Mouse (Mus musculus) B cell, adult 2 months (primary cell): ENCODE measurements around the gene Cmtm2b.
A peak's percentile ranks its signal among the peaks of the same experiment; 100 is the strongest.
"Not testable (repeated sequence)": the region's sequence is repeated elsewhere in the genome, so short reads cannot be mapped to it uniquely, and the experiment has no call there.

ENCODE experiments used
- DNase-seq, 2 experiments: peaks; one replicate each; pipeline ENCODE4 v3.0.0; 2022

Cmtm2b gene

DNA sequence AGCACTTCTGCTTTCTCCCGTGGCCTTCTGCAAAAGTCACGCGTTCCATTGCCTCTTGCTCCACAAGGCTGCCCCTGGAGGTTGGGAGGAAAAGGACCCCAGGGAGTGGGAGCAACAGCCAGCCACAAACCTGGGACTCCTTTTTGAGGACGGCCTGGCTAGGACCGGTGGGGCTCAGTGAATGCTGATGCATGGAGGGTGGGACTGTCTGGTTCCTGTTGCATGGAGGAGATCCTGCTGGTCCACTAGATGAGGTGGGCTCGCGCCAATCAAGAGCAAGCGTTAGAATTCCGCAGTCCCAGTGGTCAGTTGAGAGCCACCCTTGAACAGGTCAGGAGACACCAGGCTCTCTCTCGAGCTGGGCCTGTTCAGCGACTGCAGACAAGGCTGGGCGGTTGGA, at the start of gene Cmtm2b:
Cmtm2b (plus strand) TSS at position 301 of the 400 bp plus-strand sequence.
- DNase-seq = not testable (repeated sequence)

- DNase-seq = not testable (repeated sequence)
Observed at GRCm38 (mm10) chr8:104293081-104293480, 28.9 kb upstream of the Cmtm2b start, which contains the start of gene Cmtm2a. Gene Cmtm2a (minus strand): TSS chr8:104293181.

DNA sequence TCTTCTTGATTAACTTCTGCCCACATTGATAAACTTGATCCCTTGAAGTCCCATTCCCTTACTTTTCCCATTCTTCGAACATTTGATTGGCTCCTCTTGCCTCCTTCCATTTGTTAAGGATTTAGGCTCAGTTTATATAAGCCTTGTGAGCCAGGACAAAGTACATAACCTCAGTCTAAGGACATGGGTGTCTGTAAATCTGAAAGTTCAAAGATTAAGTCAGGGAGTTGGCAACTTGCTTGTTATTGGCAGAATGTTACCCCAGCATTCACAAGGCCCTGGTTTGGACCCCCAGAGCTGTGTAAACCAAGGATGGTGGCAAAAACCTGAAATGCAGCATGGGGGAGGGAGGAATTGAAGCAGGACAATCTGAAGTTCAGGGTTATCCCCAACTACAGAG, 27.6 kb upstream of the Cmtm2b start:
- DNase-seq = no peak

- not testable (repeated sequence) for DNase-seq
Observed at GRCm38 (mm10) chr8:104301577-104301976, 20.5 kb upstream of the Cmtm2b start.

GRCm38 (mm10) chr8:104302536-104302935, 19.5 kb upstream of the Cmtm2b start:
- not testable (repeated sequence) for DNase-seq

DNA sequence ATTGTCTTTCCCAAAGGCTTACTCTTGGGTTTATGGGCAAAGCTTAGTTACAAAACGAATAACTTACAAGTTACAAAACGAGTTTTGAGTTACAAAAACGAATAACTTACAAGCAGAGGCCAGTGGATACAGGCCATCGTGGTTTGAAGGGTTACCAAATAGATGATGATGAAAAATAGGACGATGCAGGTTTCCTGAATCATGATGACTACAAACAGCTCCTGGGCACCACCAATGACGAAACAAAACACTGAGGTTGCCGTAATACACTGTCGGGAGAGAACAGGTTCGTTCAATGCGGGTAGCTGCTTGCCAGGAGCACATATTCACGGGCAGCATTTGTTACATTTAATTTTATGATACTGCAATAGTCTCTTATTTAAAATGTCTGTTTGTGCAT, 17.1 kb upstream of the Cmtm2b start:
- no peak for DNase-seq

DNA sequence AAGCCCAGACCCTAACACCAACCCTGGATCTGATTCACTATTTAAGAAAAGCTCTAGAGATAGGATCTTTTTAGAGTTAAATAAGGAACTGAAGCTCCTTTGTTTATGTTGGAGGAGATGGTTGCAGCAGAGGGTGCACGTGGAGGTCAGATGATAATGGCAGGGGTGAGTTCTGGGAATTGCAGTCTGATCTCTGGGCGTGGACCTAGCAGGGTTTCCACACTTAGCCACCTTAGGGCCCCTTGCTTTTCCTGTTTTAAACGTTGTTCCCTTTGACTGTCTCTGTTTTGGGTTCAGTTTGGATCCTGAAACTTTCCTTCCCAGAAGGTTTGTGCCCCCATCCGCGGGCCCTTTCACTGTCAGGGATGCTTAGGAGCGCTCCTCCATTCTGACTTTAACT, 13.7 kb upstream of the Cmtm2b start:
- not testable (repeated sequence) for DNase-seq

DNA sequence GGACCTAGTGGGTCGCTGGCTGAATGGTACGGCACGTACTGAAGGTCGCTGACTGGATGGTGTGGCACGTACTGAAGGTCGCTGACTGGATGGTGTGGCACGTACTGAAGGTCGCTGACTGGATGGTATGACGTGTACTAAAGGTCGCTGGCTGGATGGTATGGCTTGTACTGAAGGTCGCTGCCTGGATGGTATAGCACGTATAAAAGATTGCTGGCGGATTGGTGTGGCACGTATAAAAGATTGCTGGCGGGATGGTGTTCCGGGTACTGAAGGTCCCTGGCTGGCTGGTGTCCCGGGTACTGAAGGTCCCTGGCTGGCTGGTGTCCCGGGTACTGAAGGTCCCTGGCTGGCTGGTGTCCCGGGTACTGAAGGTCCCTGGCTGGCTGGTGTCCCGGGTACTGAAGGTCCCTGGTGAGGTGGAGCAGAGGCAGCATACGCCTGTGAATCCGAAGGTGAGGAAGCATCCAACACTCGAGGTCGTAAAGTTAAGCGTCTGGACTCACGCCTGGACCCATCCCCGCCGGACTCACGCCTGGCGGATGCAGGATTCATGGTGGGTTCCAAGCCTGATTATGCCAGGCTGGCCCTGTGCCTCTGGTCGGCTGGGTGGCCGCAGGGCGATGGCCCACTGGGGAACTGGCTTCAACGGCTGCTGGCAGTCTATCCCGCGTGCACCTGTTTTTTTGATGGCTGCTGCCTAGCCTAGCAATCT, 12.4 kb upstream of the Cmtm2b start, which contains the start of the genes Gm45711 and Cmtm1:
Gm45711 (minus strand) TSS at position 641 of the 715 bp plus-strand sequence.
Cmtm1 (minus strand) TSS at position 705 of the 715 bp plus-strand sequence.
- DNase-seq = not testable (repeated sequence)

DNA sequence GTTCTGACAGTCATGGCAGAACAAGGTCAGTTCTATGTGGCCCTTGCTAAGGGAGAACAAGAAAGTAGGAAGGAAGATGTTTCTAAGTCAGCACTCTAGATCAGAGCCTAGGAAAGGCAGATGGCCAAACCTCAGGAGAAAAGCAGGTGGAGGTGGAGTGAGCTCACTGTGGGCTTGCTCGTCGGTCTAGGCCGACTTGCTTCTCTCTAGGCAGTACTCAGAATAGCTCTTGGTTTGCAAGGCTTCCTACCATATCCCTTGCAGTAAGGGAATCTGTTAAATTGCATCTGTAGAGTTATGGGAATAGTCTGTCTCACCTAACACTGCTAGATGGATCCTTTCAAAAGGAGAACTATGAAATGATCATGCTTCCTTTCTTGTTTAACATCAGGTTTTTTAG, 10.0 kb upstream of the Cmtm2b start:
- DNase-seq = not testable (repeated sequence)

GRCm38 (mm10) chr8:104313311-104313710, 8.7 kb upstream of the Cmtm2b start:
- DNase-seq = no peak

DNA sequence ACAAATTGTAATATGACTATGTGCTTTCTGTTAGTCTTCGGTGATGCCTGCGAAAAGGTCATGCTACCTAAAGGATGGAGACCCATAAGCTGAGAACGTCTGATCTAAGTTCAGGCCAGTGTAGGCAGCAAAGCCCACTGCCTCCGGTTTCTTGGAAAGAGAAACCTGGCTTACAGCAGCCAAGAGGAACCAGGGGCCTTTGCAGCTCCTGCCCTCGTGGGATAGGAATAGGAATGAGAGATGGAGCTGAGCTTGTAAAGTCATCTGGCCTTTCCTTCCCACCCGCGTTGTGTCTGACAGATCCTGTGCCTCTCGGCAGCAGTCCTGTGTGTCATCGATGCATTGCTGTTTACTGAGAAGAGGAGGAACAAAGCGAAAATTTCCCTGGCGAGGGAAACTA, 763 bp upstream of the Cmtm2b start, which contains the start of gene Gm11020:
Gm11020 (plus strand) TSS at position 301 of the 400 bp plus-strand sequence.
- DNase-seq = not testable (repeated sequence)

GRCm38 (mm10) chr8:104332665-104333631, 10.9 kb downstream of the Cmtm2b start:
- DNase-seq = no peak

- no peak for DNase-seq
Observed at GRCm38 (mm10) chr8:104333786-104334185, 11.8 kb downstream of the Cmtm2b start.

- no peak for DNase-seq
Observed at GRCm38 (mm10) chr8:104334196-104334595, 12.2 kb downstream of the Cmtm2b start.

- DNase-seq = no peak
Observed at GRCm38 (mm10) chr8:104336806-104337205, 14.8 kb downstream of the Cmtm2b start.

GRCm38 (mm10) chr8:104337890-104338289, 15.9 kb downstream of the Cmtm2b start:
- DNase-seq = peak; percentile 50 to 51

DNA sequence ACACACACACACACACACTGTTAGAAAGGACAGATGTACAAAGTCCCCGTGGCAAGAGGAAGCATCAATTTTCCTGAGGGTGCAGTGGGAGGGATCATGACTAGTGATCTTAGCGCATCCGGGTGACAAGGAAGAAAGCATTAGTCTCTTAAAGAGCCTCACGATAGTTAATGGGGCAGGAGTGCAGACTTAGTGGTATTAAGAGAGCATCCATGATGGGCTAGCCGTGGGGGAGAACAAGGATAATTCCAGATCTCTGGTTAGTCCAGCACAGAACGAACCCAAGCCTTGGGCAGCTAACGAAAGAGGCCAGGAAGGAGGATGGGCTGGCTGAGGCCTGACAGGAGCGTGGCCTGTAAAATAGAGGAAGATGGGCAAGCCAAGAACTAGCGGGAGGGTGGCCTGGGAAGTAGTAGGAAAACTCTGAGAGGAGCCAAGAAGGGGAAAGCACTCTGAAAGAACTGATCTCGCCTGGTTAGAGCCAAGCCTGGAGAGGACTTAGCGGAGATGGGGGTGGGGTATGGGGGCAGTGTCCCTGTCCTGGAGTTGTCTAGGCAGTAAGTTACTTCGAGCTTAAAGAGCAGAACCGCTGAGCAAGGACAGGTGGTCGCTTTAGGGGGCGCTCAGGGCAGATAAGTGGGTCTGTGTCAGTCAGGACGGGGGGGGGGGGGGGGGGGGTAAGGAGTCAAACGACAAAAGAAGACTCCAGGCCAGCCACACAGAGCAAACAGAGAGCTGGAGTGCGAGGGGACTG, 17.4 kb downstream of the Cmtm2b start, which contains the start of gene Cmtm3:
Cmtm3 (plus strand) TSS at position 182 of the 754 bp plus-strand sequence.
- DNase-seq = no peak

GRCm38 (mm10) chr8:104339983-104340232, 17.9 kb downstream of the Cmtm2b start:
- no peak for DNase-seq

DNA sequence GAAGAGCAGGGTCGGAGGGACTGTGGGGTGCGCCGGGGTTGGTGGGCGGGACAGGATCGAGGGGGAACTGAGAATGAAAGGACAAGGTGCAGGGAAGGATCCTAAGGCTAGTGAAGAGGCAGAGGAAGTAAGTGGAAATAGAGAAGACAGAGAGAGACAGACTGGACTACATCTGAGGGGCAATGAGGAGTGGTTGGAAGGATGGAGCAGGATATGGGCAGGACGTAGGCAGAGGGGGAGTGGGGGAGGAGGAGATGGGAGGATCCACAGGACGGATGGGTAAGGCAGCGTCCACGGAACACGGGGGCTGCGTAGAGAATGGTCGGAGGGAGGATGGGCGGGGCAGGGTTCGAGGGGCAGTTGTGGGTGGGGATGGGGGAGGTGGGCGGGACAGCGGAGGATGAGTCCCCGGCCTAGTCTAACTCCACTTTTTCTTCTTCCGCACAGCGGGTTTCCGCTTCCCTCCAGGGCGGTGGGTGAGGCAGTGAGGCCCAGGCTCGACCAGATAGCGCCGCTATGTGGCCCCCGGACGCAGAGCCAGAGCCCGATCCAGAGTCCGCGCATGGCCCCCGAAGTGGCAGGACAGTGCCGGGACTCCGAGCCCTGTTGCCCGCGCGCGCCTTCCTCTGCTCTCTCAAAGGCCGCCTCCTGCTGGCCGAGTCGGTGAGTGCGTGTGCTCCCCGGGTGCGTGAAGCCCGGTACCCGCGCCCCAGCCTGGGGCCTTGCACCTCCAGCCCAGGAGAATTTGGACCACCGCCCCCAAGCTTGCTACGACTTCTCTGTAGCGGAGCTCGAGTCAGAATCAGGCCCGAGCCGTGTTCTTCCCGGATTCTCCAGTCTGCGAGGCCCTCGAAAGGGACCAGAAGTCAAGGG, 18.4 kb downstream of the Cmtm2b start:
- peak; percentile 85 to 87 for DNase-seq

- no peak for DNase-seq
Observed at GRCm38 (mm10) chr8:104341106-104341561, 19.1 kb downstream of the Cmtm2b start.

DNA sequence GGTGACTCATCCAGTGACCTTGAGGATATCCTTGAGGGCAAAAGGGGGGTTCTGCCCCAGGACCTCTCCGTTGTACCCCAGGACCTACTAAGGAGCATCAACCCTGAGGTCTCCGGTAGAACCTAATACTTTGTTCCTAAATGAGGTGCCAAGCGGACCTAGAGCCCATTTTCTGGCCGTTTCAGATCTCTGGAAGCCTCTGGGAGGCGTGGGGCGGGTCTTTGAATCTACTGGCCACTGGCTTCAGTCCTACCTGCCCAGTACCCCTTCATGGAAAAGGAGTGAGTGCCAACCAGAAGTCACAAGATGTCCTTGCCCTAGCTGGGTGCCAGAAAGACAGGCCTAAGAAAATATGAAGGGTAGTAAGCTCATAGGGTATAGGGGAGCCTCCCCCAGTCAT, 19.6 kb downstream of the Cmtm2b start:
- no peak for DNase-seq

- DNase-seq = no peak
Observed at GRCm38 (mm10) chr8:104342426-104342825, 20.4 kb downstream of the Cmtm2b start.
